Mouse (Mus musculus) WW6 (cell line): ENCODE data around the gene Ltbp3.
A peak's percentile ranks its signal among the peaks of the same experiment; 100 is the strongest.

Source experiments
- DNase-seq: peaks from one replicate; pipeline ENCODE4 v3.0.0-alpha.2; 2013; ENCODE audit warnings: low read depth, low spot score

The Ltbp3 gene

GRCm38 (mm10) chr19:5723934-5724548 lies 16.7 kb upstream of the Ltbp3 start:
- DNase-seq = no peak

DNA sequence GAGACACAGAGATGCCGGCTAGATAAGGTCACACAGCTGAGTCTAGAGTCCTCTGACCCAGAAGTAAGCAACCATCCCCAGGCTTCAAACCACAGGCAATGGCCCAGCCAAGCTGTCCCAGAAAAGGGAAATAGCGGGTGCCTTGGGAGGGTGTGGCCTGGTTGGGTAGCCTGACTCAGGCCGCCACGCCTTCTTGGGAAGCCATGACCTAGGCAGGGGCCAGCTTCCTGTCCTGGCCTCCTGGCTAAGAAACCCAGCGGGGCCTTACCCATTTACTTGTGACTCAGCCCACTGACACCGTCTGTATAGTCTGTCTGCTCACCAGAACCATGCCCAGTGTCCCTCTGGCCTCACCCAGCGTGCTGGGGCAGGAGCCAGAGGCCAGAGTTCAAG lies 16.2 kb upstream of the Ltbp3 start:
- no peak for DNase-seq

DNA sequence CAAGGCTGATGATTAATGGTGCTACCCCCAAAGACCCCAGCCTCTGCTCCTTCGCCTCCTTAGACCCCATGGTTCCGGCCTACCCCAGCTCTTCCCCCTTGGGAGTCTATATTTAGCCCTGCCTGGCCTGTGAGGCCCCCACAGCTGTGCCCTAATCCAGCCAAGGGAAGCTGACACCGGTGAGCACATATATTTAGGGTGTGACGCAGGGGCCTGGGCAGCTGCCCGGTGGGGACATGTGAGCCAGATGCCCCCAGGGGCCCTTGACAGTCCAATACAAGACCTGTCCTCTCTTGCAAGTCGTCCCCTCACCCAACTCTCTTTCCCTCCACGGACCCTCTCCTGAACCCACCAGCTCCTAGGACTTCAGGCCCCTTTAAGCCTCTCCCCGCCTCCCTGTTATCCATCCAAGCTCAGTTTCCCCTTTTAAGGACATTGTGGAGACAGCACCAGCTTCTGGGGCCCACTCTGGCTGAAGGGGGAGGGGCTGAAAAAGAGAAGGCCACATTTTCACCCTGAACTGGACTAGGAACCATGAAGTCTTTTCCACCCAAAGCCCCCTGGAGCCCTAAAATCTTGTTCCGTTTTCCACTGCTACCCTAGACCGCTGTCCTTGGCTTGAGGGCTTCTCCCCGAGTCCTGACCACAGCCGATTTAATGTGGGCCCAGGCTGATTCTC lies 15.5 kb upstream of the Ltbp3 start:
- no peak for DNase-seq

DNA sequence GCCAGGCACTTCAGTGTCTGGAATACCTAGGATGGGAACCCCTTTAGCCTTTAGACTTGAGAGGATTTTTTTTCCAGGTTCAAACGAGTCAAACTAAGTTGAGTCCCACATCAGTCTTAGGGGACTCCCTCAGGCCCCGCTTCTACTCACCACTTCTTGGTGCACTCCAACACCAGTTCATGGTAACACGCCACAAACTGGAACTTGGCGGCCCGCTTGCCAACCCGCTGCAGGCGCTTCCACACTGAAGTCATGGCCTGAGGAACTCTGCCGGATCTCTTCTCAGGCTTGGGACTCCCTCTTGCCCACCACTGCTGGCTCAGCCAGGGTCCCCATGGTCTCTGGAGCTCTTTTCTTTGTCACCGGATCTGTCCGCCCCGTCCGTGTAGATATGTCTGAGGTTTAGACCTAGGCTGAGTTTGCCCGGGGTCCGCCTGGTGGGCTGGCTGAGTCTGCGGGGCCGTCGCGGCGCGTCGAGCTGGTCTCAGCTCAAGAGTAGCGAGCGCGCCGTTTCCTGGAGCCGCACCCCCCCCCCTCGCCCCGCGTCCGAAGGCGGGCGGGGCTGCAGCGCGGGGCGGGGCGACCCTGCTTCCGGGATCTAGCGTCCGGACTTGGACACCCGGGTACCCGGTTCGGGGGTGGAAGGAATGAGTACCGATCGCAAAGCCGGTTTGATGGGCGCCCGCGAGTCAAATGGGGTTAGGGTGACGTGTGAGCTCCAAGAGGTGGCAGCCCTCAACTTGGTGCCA lies 14.8 kb upstream of the Ltbp3 start, which contains the start of gene Ehbp1l1:
Gene Ehbp1l1 (minus strand): TSS at position 551 of the 749 bp plus-strand sequence.
- DNase-seq = no peak

DNA sequence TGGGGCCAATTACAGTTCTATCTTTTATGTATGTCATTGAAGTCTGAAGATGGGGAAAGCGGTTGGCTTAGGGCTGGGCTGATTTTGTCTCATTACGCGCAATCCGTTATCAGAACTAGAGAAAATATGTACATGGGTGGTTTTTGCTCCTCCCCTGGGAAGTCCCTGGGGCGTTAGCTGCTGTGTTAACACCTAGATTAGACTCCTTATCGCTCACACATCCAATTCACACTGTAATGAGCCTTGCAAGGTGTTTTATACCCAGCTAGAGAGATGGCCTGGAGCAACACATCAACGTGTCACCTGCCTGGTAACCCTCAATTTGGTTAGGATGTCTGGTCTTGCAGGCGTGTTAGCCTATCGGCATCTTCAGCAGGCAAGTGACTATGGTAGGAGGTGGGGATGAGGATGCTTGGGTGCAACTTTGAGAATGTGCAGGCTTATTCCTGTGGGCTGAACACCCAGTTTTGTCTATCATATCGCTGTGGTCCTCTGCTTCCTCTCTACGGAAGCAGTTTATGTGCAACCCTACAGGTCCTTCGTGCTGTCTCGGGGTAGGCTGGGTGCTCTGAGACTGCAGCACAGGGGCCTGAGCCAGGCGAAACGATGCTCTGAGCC lies 13.6 kb upstream of the Ltbp3 start:
- DNase-seq = no peak

DNA sequence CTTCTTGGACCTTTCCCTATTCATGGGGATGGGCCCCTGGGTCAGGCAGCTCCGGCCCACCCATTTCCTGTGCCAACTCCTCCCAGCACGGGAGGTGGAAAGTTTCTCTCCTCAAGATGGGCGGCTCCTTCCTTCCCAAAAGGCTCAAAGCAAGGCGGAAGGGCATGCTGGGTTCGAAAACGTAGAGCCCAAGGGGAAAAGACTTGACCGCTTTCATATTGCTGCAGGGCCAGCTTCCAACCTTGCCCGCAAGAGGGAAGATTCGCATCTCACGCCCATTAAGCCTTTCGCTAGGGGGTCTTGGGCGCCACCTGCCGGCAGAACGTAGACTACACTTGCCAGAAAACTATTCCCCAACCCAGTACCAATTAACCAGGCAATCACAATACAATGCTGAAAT lies 13.0 kb upstream of the Ltbp3 start:
- DNase-seq = no peak

GRCm38 (mm10) chr19:5728631-5729443 lies 11.9 kb upstream of the Ltbp3 start:
- DNase-seq = no peak

GRCm38 (mm10) chr19:5729444-5729815 lies 11.3 kb upstream of the Ltbp3 start, which contains the start of gene Fam89b:
Gene Fam89b (minus strand): TSS chr19:5729653.
- no peak for DNase-seq

DNA sequence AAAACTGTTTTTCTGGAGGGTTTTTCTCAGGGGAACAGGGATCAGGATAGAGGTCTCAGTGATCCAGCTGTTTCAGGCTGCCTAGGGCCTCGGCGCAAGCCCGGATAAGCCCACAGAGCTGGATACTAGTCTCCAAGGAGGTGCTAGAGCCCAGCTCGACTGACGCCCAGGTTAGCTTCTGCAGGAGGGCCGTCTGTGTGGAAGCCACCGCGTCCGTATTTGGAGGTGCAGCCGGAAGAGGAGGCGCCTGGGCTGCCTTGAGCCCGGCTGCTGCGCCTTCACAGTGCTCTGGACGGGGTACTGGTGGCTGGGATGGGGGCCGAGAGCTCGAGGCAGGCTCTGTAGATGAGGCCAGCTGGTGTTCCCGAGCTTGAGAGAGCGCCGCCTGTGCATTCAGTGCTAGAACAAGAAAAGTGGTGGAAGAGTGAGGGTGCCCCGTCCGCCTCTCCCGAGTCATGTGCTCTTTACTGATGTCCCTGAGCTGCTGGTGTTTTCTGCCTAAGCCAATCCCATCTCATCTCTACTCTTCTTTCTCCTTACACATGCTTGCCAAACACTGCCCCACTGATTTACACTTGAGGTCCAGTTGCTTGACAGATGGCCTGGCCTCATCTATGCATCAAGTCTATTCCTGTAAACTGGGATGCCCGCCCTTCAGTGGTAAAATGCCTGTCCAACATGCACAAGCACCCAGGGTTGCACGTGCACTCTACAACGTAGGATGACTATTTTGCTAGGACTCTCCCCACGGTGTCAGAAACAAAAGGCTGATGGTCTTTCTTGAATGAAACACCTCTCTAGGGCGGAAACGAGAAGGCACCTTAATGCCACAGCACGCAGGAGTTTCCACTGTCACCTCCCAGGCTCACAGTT lies 10.2 kb upstream of the Ltbp3 start:
- DNase-seq = no peak

- DNase-seq = peak; percentile 72
These were observed 9.3 kb upstream of the Ltbp3 start for GRCm38 (mm10) chr19:5731264-5731978.

GRCm38 (mm10) chr19:5734325-5734724 lies 6.4 kb upstream of the Ltbp3 start:
- no peak for DNase-seq

GRCm38 (mm10) chr19:5739446-5739845 lies 1.3 kb upstream of the Ltbp3 start:
- no peak for DNase-seq

DNA sequence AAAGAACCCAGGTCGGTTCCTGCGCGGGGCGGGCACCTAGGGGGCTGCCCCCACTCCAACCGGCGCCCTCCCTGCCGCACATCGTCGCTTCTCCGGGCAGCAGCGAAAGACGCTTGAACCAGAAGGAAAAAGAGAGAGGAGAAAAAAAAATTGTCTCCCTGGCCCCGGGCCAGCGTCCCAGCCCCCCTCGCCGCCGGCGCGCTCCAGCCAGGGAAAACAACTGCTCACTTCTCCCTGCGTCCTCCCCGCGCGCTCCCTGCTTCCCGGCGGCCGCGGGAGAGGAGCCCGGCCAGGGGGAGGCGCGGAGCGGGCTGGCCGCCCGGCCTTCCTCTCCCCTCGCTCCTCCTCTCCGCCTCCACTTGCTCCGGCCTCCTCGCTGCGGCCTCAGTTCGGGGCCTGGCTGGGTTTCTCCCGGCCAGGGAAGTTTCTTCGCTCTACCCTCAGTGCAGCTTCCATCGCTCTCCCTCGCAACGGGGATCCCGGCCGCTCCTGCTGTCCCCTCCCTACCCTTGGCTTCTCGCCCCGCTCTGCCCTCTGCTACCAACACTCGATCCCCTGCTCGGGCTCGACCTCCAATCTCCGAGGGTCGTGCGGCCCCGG lies 1.0 kb downstream of the Ltbp3 start:
- no peak for DNase-seq

DNA sequence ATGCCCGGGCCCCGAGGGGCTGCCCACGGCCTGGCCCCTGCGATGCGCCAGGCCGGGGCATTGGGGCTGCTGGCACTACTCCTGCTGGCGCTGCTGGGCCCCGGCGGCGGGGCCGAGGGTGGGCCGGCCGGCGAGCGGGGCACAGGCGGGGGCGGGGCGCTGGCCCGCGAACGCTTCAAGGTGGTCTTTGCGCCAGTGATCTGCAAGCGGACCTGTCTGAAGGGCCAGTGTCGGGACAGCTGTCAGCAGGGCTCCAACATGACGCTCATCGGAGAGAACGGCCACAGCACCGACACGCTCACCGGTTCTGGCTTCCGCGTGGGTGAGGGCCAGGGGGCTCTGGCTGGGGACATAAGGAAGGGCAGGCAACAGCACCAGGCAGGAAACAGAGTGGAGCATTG lies 1.5 kb downstream of the Ltbp3 start:
- DNase-seq = no peak

GRCm38 (mm10) chr19:5743576-5743975 lies 2.9 kb downstream of the Ltbp3 start:
- no peak for DNase-seq

DNA sequence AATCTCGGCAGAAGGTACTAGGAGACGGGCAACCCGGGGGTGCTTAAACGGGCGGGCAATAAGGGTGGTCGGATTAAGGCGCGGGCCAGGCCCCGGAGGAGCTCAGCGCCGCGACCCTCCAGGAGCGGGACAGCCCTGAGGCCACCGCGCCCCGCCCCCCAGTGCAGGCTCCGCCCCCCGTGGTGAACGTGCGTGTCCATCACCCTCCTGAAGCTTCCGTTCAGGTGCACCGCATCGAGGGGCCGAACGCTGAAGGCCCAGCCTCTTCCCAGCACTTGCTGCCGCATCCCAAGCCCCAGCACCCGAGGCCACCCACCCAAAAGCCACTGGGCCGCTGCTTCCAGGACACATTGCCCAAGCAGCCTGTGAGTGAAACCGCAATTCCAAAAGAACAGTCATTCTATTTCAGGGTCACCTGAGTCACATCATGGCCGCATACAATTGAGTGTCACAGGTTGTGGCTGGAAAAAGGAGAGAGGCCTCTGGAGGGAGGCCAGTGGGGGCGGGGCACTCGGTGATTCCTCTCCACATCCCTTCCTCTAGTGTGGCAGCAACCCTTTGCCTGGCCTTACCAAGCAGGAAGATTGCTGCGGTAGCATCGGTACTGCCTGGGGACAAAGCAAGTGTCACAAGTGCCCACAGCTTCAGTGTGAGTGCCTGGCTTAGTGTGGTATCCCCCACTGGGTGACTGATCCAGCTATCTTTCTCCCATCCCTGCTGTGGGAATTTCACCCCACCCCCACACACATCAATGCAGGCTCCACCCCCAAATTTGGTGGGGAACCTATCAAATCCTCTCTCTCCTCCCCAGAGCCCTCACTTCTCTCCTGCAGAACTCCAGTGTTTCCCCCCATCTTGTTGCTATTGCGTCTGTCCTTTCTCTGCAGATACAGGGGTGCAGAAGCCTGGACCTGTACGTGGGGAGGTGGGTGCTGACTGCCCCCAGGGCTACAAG lies 5.3 kb downstream of the Ltbp3 start:
- DNase-seq = no peak

DNA sequence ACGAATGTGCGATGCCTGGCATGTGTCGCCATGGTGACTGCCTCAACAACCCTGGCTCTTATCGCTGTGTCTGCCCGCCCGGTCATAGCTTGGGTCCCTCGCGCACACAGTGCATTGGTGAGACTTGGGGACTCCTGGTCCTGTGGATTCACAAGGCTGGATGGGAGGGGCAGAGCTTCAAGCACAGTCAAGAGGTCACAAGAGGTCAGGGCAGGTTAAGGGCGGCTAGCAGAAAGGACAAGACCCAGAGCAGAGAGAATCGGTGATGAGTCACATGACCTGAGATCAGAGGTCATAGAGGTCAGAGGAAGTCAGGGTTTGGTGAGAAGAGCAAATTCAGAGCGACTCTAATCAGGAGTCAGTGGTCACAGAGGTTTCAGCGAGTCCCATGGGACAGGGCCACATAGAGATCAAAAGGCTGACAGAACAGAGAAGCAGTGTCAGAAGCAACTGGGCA lies 6.2 kb downstream of the Ltbp3 start:
- DNase-seq = no peak

GRCm38 (mm10) chr19:5749476-5749875 lies 8.8 kb downstream of the Ltbp3 start:
- no peak for DNase-seq
